Mouse (Mus musculus): ENCODE results near the gene Creld1. TPM values are rescaled to one million over a fixed set of nuclear protein-coding genes. Genes with fewer than 3 reads are reported as not detected.

The Creld1 gene
- polyA plus RNA-seq (2017; shearing (Covaris generic)), result 9.0 TPM

DNA sequence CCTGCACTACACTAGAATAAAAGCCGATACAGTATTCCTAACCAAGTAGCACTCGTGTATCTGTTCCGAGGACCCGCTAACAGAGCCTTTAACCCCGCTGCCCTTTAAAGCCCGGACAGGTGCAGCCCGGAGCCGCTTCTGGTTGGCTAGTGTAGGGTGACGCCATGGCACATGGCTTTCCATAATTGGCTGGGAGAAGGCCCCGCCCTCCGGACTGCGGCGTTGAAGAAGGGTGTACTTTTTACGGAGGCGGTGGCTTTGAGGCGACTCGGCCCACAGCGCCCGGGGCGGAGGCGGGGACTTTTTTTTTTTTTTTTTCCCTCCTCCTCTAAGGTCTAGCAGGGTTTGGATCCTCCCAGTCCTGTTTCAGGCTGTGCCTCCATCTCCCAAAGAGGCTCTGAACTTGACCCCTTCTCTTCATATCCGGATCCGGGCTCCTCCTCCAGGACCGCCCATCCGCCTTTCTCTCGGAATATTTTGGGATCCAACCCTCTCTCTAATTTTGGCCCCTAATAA lies at the start of gene Creld1:
Creld1 (plus strand) TSS at position 198 of the 516 bp plus-strand sequence.

DNA sequence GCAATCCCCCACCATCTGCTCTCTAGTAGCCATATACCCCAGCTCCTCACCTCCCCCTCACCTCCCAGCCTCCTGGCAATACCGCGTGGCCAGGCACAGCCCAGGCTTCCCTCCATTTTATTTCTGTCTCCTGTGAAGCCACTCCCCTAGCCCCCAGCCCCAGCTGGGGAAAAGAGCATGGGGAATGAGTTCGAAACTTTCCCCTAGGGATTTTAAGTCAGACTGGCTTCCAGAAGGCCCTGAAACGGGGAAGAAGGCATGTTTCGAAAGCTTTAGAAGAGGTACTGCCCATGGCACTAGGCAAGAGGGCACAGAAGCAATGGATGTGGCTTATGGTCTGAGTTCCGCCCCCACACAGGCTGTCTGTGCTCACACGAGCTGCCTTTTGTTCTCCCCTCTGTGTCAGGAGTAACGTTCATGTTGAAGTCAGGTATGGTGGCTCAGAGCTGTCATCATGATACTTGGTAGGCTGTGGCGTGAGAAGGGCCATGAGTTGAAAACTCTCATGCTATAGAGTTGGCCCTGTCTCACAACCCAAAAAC lies 47.4 kb upstream of the Creld1 start, which contains the start of gene Cidec:
Cidec (minus strand) TSS at position 97 of the 542 bp plus-strand sequence.

DNA sequence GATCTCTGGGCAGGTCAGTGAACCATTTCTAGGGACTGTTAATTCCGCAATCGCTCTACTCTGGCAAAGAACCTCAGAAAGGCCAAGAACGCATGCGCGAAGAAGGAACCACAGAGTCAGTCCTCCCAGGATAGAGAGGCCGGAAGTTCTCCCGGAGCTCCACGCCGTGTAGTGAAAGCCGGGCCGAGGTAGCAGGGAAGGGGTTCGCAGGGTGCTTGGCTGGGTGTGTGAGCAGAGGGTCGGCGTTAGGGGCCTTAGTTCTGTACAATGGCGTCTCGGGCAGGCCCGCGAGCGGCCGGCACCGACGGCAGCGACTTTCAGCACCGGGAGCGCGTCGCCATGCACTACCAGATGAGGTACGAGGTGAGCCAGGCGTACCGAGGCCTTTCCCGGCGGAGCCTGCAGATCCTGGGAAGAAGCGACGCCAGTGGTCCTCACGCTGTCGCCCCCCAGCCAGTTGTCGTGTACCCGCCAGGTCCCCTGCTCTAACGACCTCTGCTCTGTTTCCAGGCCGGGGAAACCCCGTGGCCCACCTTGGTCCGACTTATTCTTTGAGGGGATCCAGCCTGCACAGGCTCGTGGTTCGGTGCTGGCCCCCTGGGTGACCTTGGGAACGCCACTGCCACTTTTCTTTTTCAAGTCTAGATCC lies 40.5 kb upstream of the Creld1 start, which contains the start of gene Jagn1:
Jagn1 (plus strand) TSS at position 128 of the 649 bp plus-strand sequence.

DNA sequence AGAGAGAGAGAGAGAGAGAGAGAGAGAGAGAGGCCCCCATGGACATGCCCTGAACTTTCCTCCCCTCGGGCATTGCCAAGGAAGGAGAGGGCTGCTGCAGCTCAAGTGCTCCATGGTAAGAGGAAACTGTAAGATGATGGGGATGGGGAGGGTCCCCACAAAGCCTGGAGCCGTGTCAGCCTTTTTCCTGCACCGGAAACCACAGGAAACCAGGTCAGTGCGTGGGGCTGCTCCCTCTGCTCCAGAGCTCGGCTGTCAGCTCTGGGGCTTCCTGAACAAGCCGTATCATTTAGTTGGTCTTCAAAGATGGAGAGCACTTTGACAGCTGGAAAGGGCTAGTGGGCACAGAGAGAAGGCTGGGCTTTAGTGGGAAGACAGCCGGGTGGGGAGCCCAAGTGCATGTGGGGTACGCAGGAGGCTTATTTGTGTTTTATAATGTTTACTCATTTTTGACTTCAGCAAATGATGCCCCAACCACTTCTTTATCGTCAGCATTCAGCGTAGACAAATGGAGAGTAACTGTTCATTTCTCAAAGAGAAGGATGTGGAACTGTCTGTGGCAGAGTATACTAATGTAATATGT lies 25.1 kb upstream of the Creld1 start, which contains the start of gene Il17re:
Il17re (plus strand) TSS at position 533 of the 583 bp plus-strand sequence.

DNA sequence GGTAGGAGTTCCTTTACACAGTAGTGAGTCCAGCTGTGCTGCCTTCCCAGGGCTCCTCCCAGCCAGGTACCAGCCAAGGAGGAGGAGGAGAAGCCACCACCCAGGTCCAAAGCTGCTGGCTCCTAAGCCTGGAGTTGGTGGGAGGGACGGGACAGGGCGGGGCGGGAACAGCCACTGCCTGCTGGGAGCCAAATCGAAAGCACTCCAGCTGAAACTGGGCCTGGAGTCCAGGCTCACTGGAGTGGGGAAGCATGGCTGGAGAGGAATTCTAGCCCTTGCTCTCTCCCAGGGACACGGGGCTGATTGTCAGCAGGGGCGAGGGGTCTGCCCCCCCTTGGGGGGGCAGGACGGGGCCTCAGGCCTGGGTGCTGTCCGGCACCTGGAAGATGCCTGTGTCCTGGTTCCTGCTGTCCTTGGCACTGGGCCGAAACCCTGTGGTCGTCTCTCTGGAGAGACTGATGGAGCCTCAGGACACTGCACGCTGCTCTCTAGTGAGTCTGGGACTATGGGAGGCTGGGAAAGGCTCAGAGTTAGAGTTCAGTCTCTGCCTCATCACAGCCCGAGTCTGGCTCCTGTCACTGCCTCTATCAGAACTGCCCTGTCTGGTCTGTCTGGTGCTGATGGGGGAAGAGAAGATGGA lies 11.7 kb upstream of the Creld1 start, which contains the start of gene Il17rc:
Il17rc (plus strand) TSS at position 131 of the 640 bp plus-strand sequence.

DNA sequence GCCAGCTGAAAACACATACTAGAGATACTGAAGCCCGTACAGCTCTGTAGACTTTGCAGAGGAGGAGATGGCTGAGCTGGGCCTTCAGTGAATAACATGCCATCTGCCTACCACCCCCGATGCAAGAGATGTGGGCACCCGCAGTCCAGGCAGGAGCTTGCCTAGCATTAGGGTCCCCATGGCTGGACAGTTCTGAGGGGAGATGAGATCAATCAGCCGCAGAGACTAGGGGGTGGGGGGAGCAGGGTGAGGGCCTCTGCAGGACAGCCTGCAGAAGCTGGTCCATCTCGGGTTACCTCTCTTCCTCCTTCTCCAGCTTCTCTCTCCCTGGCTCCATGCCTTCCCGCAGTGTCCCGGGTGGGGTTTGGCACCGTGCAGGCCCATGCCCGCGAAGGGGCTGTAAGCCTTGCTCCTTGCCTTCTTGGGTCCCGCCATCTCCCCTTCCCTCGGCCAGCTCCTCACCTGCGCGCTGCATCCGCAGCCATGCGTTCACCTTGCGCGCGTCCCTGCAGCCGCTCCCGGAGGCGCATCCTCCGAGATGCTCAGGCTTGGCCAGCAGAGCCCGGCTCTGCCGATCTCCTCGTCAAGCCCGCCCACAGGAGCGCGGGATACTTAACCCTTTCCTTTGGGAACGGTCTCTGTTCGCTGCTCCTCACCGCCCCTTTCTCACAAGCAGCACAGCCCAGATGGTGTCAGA lies 18.4 kb downstream of the Creld1 start, which contains the start of gene Prrt3:
Prrt3 (minus strand) TSS at position 544 of the 697 bp plus-strand sequence.

DNA sequence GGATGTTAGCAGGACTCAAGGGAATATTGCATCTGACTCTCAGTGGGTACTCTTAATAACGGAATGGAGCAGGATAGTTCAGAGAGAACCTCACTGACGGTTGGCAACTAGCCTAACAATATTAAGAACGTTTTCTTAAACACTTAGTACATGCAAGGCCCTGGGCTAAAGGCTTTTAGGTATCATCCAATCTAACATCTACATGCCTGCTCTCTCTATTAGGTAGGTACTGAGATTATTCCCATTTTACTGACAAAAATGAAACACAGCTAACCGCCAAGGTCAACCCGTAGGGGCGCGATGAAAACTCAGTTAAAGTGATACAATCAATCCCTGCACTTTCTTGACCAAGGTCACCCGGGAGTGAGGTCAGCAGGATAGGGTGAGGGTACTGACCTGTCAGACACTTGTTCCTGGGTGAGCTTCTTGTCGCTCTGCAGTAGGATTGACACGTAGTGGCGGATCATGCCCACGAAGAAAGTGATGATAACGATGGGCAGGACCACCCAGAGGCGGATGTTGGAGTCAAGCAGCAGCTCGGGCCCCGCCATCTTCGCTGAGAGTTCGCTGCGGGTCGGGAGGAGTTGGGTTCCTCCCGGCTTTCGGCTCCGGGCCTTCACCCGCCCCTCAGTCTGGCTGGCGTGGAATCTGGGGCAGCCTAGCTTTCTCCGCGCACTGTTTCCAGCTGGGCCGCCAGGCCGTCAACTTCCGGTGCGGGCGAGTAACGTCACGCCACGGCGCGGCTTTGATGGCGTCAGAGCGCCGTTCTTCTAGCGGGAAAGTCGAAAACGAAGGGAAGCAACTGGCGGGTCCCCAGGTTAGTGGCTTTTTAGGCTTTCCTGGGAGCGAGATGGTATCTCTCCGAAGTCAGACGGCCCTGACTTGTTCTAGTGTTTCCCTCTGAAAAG lies 48.1 kb downstream of the Creld1 start, which contains the start of the genes Emc3 and Fancd2:
Emc3 (minus strand) TSS at position 721 of the 908 bp plus-strand sequence.
Fancd2 (plus strand) TSS at position 751 of the 908 bp plus-strand sequence.

Other genes with a start within 250 kb of the Creld1 start
- 50.6 TPM for gene Mtmr14, start 245.5 kb upstream of the Creld1 start, polyA plus RNA-seq (2017; shearing (Covaris generic))
- not detected for gene Cpne9, start 201.0 kb upstream of the Creld1 start, polyA plus RNA-seq (2017; shearing (Covaris generic))
- gene Brpf1, start 176.2 kb upstream of the Creld1 start, polyA plus RNA-seq (2017; shearing (Covaris generic)), result 74.5 TPM
- gene Ogg1, start 156.3 kb upstream of the Creld1 start, polyA plus RNA-seq (2017; shearing (Covaris generic)), result 5.3 TPM
- gene Camk1, start 139.3 kb upstream of the Creld1 start, polyA plus RNA-seq (2017; shearing (Covaris generic)), result 0.58 TPM
- 29.0 TPM for gene Tada3, start 105.4 kb upstream of the Creld1 start, polyA plus RNA-seq (2017; shearing (Covaris generic))
- 339 TPM for gene Arpc4, start 105.2 kb upstream of the Creld1 start, polyA plus RNA-seq (2017; shearing (Covaris generic))
- gene Ttll3, start 94.0 kb upstream of the Creld1 start, polyA plus RNA-seq (2017; shearing (Covaris generic)), result 16.4 TPM
- 12.5 TPM for gene Rpusd3, start 64.0 kb upstream of the Creld1 start, polyA plus RNA-seq (2017; shearing (Covaris generic))
- not detected for gene Cidec, start 47.5 kb upstream of the Creld1 start, polyA plus RNA-seq (2017; shearing (Covaris generic))
- 21.2 TPM for gene Jagn1, start 40.7 kb upstream of the Creld1 start, polyA plus RNA-seq (2017; shearing (Covaris generic))
- gene Il17re, start 24.8 kb upstream of the Creld1 start, polyA plus RNA-seq (2017; shearing (Covaris generic)), result 0.21 TPM
- gene Il17rc, start 11.9 kb upstream of the Creld1 start, polyA plus RNA-seq (2017; shearing (Covaris generic)), result 0.32 TPM
- 0.24 TPM for gene Prrt3, start 18.6 kb downstream of the Creld1 start, polyA plus RNA-seq (2017; shearing (Covaris generic))
- gene Emc3, start 48.4 kb downstream of the Creld1 start, polyA plus RNA-seq (2017; shearing (Covaris generic)), result 103 TPM
- gene Fancd2, start 48.4 kb downstream of the Creld1 start, polyA plus RNA-seq (2017; shearing (Covaris generic)), result 1.2 TPM
- gene Fancd2os, start 117.4 kb downstream of the Creld1 start, polyA plus RNA-seq (2017; shearing (Covaris generic)), result not detected
- gene Brk1, start 121.5 kb downstream of the Creld1 start, polyA plus RNA-seq (2017; shearing (Covaris generic)), result 147 TPM
- 27.7 TPM for gene Vhl, start 140.7 kb downstream of the Creld1 start, polyA plus RNA-seq (2017; shearing (Covaris generic))
- 34.9 TPM for gene Irak2, start 155.2 kb downstream of the Creld1 start, polyA plus RNA-seq (2017; shearing (Covaris generic))
- 23.6 TPM for gene Tatdn2, start 213.8 kb downstream of the Creld1 start, polyA plus RNA-seq (2017; shearing (Covaris generic))
- gene Ghrl, start 236.6 kb downstream of the Creld1 start, polyA plus RNA-seq (2017; shearing (Covaris generic)), result 1.2 TPM